Mouse (Mus musculus) gastrocnemius, postnatal 4 days (tissue): ENCODE measurements around the gene Dtx1. TPM values are rescaled to one million over a fixed set of nuclear protein-coding genes. Genes with fewer than 3 reads are reported as not detected.

Experiments used
- DNase-seq, 2 experiments: peaks; one replicate each; pipeline ENCODE4 v3.0.0; 2021 to 2022; ENCODE audit warnings: low spot score in 2 of 2, mixed read lengths in 2 of 2
- long read RNA-seq, 2 experiments: library from polyadenylated mRNA; stranded (forward); transcript quantifications; one replicate each; pipeline ENCODE4 v2.0.0; 2021
- total RNA-seq, 2 experiments: library from RNA; stranded (reverse); gene quantifications; 2 replicates each; pipeline ENCODE4 v1.2.3; 2021

Dtx1 gene
- 1 to 10 TPM in 1 of 2 experiments, under 1 TPM in 1; 0.98 to 1.9 TPM for total RNA-seq
- long read RNA-seq, experiment 1, partial matches to known transcripts = 0 of 1 reads
- long read RNA-seq, experiment 1, other reads (novel, unspliced or antisense) = 0 of 1 reads
- long read RNA-seq, experiment 2 = 0 reads

DNA sequence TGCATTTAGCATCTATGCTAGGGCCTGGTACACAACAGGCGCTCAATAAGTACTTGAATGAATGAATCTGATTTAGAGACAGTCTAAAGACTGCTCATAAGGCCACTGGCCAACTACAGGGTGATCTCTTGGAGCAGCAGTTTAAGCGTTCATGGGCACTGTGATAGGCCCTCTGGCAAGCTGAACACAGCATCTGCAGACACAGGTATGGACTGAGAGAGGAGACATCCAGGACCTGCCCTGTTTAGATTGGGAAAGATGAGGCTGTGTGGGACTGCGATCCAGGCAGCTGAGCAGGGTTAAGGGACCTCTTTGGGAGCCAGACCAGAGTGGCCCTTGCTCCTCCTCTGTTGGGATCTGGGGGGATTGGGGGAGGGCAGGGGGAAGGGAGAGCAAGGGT lies at the start of gene Dtx1:
Dtx1 (minus strand) TSS at position 101 of the 400 bp plus-strand sequence.
- no peak for DNase-seq

- no peak for DNase-seq
Observed at GRCm38 (mm10) chr5:120754215-120754614, 42.5 kb upstream of the Dtx1 start.

GRCm38 (mm10) chr5:120752786-120753185 lies 41.1 kb upstream of the Dtx1 start:
- DNase-seq = no peak

DNA sequence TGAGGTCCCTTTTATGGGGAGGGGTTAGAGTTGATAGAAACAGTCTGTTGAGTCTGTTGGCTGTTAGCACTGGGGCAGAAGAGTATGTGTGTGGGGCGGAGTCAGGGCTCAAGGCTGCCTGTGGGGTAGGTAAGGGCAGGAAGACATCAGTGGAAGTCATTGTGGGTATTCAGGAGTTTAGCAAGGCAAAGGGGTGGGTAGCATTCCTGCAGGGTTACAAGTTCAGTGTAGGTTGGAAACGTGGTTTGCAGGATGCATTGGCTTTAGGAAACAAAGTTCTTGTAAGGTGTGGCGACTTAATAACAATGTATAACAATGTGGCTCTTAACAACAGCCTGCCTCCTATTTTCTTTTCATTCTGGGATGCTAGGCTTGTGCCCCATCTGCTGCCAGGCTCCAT lies 39.5 kb upstream of the Dtx1 start:
- no peak for DNase-seq

GRCm38 (mm10) chr5:120749688-120750087 lies 38.0 kb upstream of the Dtx1 start, which contains the start of gene Oas2:
Gene Oas2 (minus strand): TSS chr5:120749853.
- DNase-seq = no peak

GRCm38 (mm10) chr5:120746451-120746850 lies 34.7 kb upstream of the Dtx1 start:
- peak in 1 of 2 experiments; percentile 41 for DNase-seq

DNA sequence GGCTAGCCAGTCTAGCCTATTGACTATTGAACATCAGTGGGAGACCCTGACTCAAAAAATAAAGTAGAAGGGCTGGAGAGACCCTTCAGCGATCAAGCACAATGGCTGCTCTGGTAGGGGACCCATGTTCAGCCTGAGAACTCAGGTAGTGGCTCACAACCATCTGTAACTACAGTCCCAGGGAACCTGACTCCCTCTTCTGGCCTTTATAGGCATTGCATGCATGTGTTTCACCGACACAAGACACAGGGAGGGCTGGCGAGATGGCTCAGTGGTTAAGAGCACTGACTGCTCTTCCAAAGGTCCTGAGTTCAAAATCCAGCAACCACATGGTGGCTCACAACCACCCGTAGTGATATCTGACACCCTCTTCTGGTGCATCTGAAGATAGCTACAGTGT lies 30.4 kb upstream of the Dtx1 start:
- no peak for DNase-seq

- no peak for DNase-seq
Observed at GRCm38 (mm10) chr5:120734380-120734990, 22.8 kb upstream of the Dtx1 start.

DNA sequence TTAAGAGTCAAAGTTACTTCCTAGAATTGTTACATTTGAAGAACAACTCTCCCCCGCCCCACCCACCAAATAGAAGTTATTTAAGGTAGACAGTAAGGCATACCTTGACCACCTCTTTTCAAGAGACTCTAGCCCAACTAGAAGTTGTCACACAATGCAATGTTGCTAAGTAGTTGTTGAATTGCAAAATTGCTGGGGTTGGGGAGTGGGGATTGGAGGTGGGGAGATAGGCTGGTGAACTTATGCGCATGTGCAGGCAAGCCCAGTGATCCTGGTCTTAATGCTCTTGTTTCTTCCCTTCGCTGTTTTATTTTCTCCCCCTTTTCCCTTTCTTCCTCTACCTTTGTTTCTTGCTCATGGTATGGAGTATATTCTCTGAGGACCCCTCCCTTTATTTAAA lies 22.0 kb upstream of the Dtx1 start:
- DNase-seq = no peak

DNA sequence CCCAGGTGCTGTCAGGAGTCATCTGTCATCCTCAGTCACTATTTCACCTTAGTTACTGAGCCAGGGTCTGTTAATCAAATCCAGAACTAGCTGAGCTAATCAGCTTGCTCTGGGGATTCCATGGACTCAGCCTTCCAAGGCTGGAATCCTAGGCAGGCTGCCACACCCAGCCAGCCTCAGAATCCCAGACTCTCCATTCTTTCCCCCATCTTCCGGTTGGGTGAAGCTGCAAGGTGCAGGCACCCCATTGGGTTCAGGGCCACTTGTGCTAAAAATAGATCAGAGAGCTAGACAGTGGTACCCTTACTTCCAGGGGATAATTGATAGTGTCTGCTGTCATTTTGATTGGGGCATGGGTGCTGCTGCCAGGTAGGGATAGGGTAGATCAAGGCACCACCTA lies 21.0 kb upstream of the Dtx1 start:
- no peak for DNase-seq

DNA sequence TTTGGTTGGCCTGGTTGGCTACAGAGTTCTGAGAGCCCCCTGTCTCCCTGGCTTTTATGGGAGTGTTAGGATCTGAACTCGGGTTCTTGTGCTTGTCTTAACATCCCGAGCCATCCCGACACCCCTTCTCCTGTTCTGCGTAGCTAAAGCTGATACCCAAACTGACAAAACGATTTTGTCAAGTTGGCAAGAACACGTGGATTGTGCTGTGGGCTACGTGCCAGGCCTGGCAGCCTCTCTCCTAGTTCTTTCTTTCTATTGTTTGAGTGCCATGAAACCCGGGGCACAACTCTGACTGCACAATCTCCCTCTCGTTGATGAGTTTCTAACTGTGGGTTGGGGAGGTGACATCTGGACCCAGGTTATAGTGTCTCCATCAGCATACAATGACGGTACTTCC lies 17.6 kb upstream of the Dtx1 start:
- DNase-seq = no peak

- no peak for DNase-seq
Observed at GRCm38 (mm10) chr5:120725811-120726455, 14.2 kb upstream of the Dtx1 start.

DNA sequence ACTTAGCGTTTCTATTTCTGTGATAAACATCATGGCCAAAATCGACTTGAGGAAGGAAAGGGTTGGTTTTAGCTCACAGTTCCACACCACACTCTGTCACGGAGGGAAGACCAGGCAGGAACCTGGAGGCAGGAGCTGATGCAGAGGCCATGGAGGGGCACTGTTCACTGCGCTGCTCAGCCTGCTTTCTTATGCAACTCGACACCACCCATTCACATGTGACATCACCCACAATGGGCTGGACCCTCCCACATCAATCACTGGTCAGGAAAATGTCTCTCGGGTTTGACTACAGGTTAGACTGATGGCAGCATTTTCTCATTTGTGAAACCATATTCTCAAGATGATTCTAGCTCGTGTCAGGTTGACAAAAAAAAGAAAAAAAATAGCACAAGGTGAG lies 9.3 kb upstream of the Dtx1 start:
- DNase-seq = no peak

DNA sequence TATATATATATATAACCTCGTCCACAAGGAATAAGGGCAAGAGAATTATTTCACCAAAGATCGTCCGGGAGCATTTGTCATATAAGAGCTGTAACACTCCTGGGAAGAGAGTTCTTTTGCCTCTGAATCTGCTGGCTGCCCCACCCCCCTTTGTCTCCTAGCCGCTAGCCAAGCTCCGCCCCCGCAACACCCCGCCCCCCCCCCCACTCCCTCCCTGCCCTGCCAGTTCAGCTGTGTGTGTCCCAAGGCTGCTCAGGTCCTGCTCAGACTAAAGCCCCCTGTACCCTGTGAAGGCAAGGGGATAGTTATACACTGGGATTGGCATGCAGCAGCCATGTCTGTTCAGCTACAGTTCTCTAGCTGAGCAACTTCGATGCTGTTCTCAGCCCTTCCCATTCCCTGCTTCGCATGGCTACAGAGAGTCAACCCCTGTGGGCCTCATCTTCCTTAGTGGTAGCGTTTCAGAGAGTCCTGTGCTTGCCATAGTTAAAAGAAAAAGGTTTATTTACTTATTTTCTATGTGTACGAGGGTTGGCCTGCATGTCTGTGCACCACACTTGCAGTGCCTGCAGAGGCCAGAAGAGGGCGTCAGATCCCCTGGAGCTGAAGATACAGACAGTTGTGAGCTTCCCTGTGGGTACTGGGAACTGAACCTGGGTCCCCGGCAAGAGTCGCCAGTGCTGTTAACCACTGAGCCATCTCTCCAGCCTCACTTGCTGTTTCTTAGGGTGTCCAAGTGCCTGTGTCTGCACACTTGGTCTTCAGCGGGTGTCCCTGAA lies 7.1 kb upstream of the Dtx1 start:
- no peak for DNase-seq

GRCm38 (mm10) chr5:120717136-120717535 lies 5.4 kb upstream of the Dtx1 start:
- no peak for DNase-seq

DNA sequence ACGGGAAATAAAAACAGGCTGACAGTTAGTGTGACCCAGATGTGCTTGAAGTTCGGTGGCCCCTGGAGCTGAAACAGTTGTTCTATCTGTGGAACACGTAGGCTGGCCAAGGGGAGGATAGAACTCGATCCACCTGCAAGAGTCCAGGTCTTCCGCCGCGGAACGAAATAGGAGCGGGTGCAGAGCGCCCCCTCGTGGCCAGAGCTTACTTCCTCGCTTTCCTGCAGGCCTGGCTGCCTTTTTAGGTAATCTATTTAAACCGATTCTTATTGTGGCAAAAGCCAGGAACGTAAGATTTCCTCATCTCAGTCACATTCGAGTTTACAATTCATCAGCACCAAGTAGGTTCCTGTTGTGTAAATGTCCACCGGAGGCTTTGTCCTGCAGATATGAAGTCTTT lies 2.6 kb upstream of the Dtx1 start:
- DNase-seq = peak; percentile 57 to 70

- DNase-seq = no peak
Observed at GRCm38 (mm10) chr5:120712721-120713120, 994 bp upstream of the Dtx1 start.

- DNase-seq = peak in 1 of 2 experiments; percentile 35
Observed at GRCm38 (mm10) chr5:120711416-120711815, 311 bp downstream of the Dtx1 start.

GRCm38 (mm10) chr5:120710826-120711248 lies 890 bp downstream of the Dtx1 start:
- no peak for DNase-seq

GRCm38 (mm10) chr5:120710161-120710825 lies 1.4 kb downstream of the Dtx1 start:
- peak in 1 of 2 experiments; percentile 39 for DNase-seq

- no peak for DNase-seq
Observed at GRCm38 (mm10) chr5:120706976-120707375, 4.8 kb downstream of the Dtx1 start.
